Mouse (Mus musculus): ENCODE measurements at regions not wholly inside any gene's neighbourhood (a gene's known extent, or its start where the extent isn't known, plus 50 kb on each side); places are given as distances from the start of the nearest gene placed in this dataset.

GRCm38 (mm10) chr1:137921592-137921991, 253.9 kb downstream of the Ptprc start:
- TF ChIP-seq POLR2A (IDR thresholded peaks at IDR 0.05; ENCODE audit: low read depth, low read length), result no peak
- no peak for TF ChIP-seq CTCF (IDR thresholded peaks at IDR 0.05; ENCODE audit: extremely low read depth, insufficient read depth, insufficient read length, insufficient replicate concordance)

Measured in spleen, adult 2 months (tissue).